Mouse (Mus musculus) yolk sac, embryonic 10.5 days (tissue): ENCODE results near the gene B830017H08Rik.

ENCODE experiments used
- DNase-seq: peaks from one replicate; pipeline ENCODE4 v3.0.0-alpha.2; 2017; ENCODE audit warnings: low spot score

The B830017H08Rik gene

DNA sequence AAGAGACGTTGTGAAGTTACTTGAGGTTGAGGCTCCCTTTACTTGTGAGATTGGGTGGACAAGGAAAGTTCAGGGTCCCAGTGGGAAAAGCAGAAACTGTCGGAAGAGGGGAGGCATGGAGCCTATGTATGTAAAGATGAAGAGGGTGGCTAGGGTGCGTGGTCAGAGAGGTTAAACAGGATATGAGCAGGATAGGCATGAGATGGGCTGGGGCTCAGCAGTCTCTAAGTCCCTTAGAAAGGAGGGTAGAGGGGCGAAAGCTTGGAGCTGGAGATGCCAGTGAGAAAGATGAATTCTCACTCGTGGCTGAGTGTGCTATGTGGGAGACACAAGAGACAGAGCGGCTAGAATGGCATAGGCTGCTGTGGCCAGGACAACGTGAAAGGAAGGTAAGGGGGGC is at the start of gene B830017H08Rik:
TSS of gene B830017H08Rik (plus strand) at position 301 of the 400 bp plus-strand sequence.
- no peak for DNase-seq

DNA sequence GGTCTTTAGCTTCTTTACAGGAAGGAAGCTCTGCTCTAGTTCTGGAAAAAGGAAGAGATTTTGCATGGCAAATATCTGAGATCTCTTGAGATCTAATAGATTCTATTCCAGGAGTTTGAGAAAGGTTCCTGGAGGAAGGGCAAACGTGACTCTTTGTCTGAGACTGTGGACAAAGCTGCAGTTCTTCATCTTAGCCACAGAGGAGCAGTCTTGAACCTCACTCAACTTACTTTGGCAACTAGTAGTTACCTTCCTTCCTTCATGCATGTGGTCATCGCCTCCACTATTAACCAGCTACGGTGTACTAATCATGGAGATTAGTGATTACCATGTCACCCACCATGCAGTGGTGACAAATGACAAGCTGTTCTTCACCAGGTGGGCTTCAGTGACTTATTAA is 47.6 kb upstream of the B830017H08Rik start:
- DNase-seq: no peak

DNA sequence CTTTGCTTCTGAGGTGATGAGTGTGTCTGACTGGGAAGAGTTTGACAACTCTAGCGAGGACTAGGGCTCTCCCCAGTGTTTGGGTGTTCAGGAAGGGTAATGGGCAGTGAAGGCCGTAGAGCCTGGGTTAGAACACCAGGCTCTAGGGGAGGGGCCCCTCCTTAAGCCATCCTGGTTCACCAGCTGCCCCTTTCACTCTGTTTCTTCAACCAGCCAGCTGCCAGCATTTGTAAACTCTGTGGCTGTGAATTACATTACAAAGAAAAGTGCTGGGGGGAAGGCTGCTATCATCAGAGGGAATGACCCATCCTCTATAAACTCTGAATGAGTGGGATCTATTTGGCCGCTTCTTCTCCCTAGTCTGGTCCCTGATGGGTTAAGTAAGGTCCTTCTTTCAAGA is 40.2 kb upstream of the B830017H08Rik start:
- no peak for DNase-seq

DNA sequence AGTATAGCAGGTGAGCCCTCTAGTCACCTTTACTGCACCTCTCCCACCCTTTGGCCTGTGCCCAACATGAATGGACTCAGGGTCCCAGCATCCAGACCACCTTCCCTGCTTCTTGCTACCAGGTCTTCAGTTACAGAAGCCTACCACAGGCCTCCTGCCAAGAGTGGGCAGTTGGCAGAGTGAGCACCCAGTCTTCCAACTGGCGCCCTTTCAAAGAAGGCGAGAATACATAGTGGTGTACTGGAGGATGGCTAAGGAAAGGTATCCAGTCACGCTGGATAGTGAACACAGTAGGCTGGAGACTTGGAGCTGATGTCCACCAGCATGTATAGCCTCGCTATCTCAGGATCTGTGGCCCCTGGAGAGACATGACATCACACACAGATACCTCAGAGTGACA is 38.9 kb upstream of the B830017H08Rik start:
- no peak for DNase-seq

DNA sequence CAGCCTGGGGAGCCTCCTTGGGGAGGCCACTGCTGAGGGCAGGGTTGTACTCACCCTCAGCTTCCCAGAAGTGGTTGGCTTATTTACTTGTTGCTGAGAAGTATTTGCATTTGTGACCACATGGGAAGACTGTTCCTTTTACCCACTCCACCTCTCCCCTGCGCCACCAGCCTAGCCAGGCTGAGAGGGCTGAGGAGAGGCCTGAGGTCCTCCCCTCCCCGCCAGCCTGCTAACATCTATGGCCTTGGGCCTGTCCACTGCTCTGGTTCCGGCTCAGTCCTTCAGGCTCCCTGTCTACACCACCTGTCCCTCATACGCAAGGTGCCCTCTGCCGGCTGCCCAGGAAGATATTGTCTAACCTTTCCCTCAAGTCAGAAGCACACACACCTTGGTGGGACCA is 37.3 kb upstream of the B830017H08Rik start:
- DNase-seq: no peak

DNA sequence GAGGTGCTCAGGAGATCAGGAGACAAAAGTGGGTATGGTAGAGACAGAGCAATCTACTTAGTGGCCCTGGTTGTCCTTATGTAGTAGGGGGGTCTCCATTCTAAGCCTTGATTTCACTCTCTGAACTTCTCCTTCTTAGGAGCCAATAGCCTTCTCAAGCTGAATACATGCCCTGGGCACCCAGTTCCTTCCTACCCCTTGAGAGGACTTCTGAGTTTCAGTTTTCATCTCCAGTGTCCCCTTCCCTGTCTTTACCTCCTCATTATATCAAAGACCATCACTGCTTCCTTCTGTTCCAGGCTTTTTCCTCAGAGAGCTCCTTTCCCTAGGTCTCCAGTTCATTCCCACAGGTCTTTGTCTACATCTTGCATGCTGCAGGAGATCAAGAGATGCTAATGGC is 36.4 kb upstream of the B830017H08Rik start:
- no peak for DNase-seq

DNA sequence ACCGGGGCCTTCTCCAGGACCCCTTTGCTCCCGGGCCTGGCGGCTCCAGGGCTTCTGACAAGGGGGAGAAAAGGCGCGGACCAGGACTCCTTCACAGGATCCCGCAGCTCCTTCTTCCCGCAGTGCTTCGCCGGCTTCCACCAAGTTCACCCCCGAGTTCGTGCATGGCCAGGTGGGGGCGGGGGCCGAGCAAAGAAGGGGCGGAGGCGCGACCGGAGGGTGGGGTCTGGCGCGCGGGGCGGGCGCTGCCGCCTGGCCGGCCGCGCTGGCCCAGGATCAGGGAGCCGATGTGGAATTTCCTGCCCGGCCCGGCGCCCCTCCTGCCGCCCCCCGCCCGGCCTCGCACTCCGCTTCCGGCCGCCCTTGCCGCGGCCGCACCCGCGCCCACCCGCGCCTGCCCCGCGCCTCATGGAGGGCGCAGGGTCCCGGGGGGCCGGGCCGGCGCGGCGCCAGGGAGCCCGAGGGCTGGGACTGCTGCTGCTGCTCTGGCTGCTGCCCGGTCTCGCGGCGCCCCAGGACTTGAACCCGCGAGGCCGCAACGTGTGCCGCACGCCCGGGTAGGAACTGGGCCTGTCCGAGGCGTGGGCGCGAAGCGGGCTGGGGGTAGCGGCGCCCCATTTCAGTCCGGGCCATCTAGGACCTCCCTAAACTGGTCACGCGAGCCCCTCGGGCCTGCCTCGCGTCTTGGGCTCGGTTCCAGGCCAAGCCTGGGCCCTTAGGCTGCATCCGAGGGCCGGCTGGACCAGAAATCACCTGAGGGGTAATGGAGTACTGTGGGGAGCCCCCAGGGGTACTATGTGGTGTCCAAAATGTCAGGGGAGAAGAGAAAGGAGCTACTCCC is 35.7 kb upstream of the B830017H08Rik start, which contains the start of gene Scarf2:
TSS of gene Scarf2 (plus strand) at position 312 of the 841 bp plus-strand sequence.
- peak; percentile 72 for DNase-seq

DNA sequence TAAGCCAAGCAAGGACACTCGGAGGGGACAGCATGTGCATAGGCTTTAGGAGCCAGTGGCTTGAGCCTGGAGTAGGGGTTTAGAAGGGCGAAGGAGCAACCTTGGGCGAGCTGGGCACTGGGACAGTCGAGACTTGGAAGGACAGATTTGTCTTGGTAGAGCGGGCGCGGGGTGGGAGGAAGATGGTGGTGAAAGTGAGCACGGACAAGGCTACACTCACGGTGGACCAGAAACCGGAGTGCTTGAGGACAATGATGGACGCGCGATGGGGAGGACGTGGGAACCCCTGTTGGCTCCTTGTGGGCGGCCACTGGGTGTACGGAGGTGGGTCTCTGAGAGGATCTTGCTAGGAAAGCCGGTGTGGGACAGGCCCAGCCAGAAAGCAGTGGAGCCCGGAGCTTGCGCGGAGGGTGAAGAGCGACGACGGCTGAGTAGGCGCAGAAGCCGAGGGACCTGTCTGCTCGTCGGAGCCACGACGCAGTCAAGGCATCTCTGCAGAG is 35.1 kb upstream of the B830017H08Rik start:
- DNase-seq: peak; percentile 63

DNA sequence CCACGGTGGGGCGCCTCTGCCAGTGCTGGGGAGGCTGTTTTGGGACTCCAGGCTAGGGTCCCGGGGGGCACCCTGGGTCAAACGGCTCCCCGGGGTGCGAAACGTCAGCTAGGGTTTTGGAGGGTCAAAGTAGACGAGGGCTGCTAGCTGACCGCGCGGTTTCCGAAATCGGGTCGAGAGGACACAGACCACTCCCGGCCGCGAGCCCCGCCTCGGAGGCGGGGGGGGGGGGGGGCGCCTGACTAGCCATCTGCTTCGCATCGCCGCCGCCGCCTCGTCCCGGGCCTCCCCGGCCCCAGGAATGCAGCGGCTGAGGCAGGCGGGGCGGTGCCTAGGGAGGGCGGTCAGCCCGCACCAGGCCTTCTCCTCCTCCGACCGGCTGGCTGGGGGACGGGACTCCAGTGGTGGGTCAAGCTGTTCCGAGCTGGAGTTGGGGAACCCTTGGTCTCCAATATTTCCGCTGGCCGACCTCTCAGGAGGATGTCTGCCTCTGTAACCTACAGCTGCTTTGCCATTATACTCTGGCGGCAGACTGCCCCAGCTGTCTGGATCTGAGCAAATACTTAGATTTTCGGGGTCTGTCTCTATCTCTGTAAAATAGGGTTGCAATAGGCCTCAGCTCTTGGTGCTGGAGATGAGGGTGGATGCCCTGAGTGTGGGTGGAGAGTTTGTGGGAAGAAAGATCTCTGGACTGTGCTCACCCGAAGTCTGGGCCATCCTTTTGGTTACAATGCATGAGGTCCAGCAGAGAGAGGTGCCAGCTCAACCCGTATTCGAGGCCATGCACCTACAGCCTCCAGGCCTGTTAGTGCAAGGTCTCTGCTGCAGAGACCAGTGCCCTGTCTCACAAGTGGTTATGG is 34.4 kb upstream of the B830017H08Rik start:
- DNase-seq: peak; percentile 86

DNA sequence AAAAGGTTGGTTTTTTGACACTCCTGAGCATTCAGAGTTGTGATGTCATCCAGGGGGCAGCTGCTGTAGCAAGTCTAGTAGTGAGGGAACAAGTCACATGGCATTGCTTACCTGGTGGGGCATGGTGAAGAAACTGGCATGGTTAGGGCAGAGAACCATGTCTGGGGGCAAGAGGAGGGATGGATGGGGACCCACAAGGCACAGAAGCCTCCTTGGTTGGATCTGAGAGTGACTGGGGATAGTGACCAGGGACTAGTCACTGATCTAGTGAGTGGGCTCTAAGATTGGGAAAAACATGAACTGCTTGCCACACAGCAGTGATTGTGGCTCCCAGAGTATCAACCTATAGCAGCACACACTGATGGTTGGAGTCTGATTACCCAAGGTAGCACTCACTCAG is 33.3 kb upstream of the B830017H08Rik start:
- no peak for DNase-seq

DNA sequence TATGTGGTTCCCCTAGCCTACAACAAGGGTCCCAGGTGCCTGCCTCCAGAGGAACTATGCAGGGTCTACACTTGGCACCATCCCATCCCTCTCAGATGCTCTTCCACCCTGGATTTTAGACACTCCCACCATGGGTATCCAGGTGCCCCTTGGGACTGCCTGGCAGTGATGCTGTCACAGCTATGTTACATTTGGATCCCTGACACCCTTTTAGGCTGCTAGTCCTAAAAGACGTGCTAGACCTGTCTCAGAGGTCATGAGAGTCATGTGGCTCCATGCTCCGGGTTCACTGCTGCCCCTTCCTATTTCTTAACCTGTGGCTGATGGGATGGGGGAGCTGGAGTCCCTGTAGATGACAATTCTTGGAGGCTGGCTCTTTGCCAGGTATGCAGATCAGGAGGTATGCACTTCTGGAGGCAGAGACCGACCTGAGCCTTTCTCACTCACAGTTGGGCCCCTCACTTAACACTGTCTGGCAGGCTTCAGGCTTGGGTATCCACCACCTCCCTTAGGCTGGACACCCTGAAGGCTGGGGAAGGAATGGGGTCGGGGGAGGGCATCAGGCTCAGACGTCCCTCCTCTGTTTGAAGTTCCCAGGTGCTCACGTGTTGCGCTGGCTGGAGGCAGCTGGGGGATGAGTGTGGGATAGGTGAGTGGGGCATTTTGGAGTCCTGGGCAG is 31.0 kb upstream of the B830017H08Rik start:
- DNase-seq: no peak

DNA sequence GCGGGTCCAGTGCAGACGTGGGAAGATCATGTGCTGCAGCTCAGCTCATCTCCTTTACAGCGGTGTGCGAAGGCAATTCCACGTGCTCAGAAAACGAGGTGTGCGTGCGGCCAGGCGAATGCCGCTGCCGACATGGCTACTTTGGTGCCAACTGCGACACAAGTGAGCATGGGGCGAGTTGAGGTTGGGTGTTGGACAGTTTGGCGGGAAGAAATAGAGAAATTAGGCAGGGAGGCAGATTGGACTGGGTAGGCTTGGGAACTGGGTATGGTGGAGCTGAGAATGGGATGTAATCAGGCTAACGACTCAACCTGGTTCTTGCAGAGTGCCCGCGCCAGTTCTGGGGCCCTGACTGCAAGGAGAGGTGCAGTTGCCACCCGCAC is 30.5 kb upstream of the B830017H08Rik start:
- DNase-seq: no peak

DNA sequence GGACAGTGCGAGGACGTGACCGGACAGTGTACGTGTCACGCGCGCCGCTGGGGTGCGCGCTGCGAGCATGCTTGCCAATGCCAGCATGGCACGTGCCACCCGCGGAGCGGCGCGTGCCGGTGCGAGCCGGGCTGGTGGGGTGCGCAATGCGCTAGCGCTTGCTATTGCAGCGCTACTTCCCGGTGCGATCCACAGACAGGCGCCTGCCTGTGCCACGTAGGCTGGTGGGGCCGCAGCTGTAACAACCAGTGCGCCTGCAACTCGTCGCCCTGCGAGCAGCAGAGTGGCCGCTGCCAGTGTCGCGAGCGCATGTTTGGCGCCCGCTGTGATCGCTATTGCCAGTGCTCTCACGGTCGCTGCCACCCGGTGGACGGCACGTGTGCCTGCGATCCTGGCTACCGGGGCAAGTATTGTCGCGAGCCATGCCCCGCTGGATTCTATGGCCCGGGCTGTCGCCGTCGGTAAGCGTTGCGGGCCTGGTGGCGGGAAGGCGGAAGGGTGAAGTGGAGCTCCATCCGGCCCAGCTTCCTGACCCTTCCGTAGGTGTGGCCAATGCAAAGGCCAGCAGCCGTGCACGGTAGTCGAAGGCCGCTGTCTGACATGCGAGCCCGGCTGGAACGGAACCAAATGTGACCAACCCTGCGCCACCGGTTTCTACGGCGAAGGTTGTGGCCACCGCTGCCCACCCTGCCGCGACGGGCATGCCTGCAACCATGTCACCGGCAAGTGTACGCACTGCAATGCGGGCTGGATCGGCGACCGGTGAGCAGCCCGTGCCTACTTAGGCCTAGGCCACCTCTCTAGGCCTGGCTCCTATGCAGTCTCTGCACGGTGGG is 29.9 kb upstream of the B830017H08Rik start:
- peak; percentile 27 for DNase-seq

DNA sequence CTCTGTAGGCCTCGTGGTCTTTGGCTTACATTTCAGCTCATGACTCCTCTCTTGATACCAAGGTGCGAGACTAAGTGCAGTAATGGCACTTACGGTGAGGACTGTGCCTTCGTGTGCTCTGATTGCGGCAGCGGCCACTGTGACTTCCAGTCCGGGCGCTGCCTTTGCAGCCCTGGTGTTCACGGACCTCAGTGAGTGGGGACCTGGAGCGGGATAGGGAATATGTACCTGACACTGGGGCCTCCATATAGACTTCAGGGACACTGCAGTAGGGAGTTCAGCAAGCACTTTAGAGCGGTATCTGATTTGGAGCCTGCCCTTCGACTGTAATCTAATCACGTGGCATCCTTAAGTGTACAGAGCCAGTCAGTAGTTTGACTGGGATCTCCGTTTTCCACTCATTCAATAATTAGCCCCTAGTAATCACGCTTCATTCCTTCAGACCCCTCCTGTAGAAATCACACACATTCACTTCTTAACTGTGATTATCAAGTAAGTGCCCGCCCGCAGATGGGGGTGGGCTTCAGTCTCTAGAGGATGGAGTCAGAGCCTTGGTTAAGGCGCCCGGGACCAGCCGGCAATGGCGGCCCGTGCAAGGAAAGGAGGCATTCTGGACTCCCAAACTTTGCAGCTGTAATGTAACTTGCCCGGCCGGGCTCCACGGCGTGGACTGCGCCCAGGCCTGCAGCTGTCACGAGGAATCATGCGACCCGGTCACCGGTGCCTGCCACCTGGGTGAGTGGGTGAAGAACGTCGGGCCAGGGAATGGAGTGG is 29.1 kb upstream of the B830017H08Rik start:
- DNase-seq: no peak

DNA sequence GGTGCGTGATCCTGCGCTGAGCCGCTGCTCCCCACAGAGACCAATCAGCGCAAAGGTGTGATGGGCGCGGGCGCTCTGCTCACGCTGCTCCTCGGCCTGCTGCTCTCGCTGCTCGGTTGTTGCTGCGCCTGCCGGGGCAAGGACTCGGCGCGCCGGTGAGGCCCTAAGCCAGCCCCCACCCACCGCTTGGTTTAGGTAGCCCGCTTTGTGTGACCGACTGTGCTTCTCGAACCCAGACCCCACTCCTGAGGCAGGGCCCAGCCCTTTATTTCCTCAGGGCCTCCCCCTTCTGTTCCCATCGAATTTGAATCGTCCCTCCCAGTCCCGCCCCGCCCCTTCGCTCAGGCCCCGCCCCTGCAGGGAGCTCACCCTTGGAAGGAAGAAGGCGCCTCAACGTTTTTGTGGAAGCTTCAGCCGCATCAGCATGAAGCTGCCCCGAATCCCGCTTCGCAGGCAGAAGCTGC is 28.4 kb upstream of the B830017H08Rik start:
- DNase-seq: peak; percentile 77

DNA sequence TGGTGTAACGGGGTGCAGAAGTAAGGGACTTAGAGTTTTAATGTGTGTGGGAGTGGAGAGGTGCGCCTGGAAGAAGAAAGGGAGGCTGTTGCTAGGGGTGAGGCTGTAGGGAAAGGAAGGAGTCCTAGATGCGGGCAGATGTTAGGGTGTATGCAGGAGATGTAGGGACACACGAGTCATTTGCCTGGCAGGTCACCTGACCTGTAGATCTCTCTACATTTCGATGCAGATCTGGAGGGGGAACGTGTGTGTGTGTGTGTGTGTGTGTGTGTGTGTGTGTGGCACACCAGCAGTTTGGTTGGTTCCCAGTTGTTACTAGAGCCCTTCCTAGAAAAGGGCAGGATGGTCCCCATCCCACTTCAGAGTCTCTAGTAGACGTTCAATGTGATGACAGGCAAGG is 27.9 kb upstream of the B830017H08Rik start:
- no peak for DNase-seq

DNA sequence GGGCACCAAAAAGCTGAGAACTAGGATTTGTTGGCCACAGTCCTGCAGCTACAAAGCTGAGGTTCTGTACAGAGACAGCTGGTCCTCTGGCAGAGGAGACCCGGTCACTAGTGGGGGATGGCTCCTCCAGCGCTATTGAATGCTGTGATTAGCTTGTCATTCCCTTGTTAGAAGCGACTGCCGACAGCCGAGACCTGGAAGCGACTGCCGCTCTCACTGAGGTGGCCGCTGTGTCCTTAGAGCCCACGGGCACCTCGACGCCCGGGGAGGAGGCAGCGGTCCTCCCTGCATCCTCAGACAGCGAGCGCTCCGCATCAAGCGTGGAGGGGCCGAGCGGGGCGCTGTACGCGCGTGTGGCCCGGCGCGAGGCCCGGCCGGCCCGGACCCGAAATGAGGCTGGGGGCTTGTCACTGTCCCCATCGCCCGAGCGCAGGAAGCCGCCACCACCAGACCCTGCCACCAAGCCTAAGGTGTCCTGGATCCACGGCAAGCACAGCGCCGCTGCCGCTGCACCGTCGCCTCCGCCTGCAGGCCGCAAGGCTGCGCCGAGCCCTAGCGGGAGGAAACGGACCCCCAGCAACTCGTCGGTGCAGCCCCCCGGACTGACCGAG is 26.2 kb upstream of the B830017H08Rik start:
- no peak for DNase-seq

DNA sequence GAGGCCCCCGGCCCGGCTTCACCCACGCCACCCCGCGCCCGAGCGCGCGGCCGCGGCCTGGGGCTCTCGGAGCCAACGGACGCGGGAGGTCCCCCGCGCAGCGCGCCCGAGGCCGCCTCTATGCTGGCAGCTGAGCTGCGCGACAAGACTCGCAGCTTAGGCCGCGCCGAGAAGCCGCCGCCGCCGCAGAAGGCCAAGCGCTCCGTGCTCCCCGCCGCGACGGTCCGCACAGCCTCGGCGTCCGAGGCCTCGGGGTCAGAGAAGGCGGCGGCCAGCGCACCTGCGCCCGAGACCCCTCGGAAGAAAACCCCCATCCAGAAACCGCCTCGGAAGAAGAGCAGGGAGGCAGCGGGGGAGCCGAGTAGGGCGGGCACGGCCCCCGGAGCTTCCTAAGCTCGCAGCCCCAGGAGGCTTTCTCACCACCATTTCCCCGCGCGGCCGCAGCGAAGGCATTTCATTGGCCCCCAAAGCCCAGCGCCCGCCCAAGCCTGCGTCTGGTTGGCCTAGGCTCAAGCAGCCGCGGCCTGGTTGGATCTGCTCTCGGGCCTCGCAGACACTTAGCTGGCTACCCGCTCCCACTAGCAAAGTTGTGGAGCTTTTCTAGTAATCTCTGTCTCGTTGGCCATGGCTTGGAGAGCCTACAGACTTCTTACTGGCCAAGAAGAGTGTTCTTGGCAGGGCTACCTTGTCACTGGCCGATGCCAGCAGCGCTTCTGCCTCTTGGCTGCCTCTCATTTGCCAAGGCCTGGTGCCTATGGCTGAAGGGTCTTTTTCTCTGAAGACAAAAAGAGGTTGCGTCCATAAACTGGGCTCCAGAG is 25.5 kb upstream of the B830017H08Rik start:
- peak; percentile 90 for DNase-seq

DNA sequence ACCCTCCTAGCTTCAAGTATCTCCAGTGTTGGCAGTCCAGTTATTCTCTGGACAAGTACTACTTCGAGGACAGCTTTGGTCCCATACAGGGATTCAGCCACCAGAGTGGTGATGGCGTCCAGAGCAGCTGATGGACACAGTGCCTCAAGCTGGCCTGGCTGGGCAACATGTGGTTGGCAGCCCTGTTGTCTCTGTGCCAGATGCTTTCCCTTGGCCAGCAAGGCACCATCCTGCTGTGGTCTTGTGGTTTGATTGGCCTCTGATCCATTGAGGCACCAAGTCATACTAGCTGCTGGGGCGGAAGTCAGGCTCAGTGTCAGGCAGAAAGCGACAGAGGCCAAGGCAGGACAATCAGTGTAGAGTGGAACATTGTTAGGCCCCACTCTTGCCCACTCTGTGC is 23.8 kb upstream of the B830017H08Rik start:
- no peak for DNase-seq
